Mouse (Mus musculus) left cerebral cortex, adult 8-10 months (tissue): ENCODE results near the gene Chrnb1. TPM values are rescaled to one million over a fixed set of nuclear protein-coding genes. Genes with fewer than 3 reads are reported as not detected.
A peak's percentile ranks its signal among the peaks of the same experiment; 100 is the strongest.

ENCODE experiments used
- DNase-seq, 2 experiments: peaks; one replicate each; pipeline ENCODE4 v3.0.0; 2022; ENCODE audit warnings: low spot score in 2 of 2
- total RNA-seq, 4 experiments: library from RNA; stranded (reverse); gene quantifications; 2 replicates each; pipeline ENCODE4 v1.2.4; 2022

The Chrnb1 gene
- 1 to 10 TPM in 2 of 4 experiments, under 1 TPM in 2; 0.51 to 1.2 (median 0.92) TPM for total RNA-seq

- peak; percentile 60 to 93 for DNase-seq
Measured at GRCm38 (mm10) chr11:69795168-69795982, at the start of gene Chrnb1. Gene Chrnb1, minus strand, starts transcription at chr11:69795943.

DNA sequence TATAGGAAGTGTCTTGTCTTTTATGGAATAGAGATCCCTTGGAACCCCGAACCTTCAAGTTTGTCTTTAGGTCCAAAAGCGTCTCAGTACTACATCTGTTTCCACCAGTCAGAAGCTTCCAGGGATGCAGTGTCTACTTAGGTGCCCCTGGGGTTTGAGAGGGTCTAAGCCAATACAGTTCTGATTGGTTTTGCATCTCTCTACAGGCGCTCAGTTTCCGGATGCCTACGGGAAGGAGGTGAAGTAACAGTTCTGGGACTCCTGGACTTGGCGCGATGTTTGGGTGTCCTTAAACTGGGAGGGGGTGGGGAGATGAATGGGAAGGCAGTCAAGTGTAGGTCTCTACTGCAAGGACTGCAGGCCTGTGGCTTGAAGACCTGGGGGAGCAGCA is 43.0 kb upstream of the Chrnb1 start:
- DNase-seq: no peak

DNA sequence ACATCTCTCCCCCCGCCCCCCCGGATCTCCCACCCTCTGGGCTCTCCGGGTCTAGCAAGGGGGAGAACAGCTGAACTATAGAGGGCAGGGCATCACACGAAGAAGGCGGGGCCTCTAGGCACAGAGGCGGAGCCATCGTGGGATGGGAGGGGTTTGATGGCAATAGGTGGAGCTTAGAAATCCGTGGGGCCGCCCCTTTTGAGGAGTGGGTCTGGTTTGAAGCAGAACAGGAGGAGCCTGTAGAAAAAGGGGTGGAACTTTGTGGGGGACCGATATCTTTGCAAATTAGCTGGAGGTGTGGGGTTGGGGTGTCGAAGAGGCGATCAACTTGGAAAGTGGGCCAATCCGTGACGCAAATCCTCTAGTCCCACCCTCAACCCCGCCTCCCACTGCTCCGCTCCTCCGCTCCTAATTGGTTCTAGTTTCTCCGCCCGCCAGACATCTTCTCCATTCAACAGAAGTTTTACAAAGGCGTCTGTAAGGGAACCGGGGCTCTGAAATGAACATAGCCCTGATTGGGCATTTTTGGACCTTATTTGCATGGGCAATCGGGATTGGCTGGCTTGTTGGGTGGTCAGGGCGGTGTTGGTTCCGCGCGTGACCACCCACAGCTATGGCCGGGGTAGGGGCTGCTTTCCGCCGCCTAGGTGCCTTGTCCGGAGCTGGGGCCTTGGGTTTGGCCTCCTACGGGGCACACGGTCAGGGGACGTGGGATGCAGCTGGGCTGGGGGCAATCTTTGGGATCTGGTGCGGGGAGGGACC is 42.4 kb upstream of the Chrnb1 start, which contains the start of gene Tmem256:
Gene Tmem256, plus strand, starts transcription at position 563 of the 762 bp plus-strand sequence.
- peak; percentile 94 to 98 for DNase-seq

- DNase-seq: peak in 1 of 2 experiments; percentile 37
Measured at GRCm38 (mm10) chr11:69837604-69837951, 41.8 kb upstream of the Chrnb1 start, which contains the start of gene Nlgn2. Gene Nlgn2, minus strand, starts transcription at chr11:69837784.

DNA sequence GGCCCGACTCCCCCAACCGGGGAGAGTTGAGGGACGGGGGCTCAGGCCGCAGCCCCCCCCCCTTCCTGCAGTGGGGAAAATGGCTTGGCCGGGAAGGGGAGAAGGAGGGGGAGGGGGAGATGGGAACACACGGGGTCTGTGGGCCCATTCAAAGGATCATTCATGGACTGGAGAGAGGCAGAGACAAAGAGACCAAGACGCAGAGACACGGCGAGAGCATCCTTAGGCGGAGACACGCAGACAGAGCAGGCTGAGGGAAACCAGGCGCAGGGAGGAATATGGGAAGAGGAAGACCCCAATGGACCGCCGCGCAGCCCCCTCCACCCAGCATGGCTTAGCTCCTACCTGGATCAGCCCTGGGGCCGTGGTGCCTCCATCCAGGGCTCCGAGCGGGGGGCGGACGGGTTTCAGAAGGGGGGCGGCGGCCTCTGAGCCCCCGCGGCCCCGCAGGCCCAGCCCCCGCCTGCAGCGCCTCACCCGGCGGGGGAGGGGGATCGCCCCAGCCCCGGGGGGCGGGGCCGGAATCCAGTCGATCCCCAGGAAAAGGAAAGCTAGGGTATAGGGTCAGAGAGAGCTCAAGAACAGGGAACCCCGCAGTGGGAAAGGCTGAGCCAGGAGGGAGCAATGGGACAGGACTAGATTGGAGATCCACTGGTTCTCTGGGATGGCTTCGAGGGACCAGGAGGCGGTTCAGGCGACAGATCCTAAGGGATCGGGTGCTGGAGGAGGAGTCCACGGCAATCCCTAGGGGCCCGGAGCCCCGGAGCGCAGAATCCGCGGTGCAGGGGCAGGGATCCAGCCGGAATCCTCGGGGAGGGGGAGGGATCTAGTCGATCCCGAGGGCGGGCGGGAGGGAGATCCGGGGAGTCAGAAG is 41.2 kb upstream of the Chrnb1 start:
- DNase-seq: peak in 1 of 2 experiments; percentile 46

DNA sequence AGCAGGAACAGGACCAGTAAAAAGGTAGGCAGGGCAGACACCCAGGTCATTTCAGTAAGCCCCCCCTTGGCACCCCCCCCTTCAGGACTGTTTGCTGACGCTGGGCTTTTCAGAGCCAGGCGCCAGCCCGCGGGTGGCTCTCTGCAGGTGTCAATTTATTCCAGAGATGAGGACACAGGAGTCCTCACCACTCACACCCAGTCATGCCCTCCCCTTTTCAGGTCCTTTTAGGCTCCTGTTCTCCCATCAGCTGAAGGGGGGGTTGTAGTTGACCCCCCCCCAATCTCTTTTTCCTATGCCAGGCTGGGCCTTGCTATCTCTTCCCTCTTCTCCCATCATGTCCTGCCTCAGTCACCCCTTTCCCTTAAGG is 40.2 kb upstream of the Chrnb1 start:
- no peak for DNase-seq

DNA sequence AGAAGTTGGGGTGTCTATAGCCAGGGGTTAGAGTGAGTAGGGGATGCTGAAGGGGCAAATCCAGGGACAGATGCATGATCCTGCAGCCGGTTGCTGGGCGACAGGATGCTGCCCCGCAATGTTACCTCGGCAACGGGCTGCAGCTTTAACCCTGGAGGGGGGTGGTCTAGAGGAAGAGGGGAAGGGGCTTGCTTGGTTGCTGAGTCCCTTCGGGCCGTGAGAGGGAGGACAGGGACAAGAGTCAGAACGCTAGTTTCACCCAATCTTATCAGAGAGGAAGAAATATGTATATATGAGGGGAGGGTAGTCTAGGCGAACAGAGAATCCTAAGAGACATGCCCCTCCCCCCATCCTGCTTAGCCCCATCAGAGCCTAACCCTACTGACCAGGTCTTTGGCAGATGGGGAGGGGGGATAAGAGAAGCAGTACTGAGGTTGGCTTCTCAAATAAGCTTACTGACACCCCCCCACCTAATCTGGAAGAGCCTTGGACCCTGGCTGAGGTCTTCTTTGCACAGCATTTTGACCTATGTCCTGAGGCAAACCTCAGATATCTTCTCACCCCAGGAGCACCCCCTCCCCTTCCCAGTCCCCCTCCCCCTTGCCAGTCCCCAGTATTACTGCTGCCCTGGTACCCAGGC is 39.7 kb upstream of the Chrnb1 start:
- DNase-seq: no peak

DNA sequence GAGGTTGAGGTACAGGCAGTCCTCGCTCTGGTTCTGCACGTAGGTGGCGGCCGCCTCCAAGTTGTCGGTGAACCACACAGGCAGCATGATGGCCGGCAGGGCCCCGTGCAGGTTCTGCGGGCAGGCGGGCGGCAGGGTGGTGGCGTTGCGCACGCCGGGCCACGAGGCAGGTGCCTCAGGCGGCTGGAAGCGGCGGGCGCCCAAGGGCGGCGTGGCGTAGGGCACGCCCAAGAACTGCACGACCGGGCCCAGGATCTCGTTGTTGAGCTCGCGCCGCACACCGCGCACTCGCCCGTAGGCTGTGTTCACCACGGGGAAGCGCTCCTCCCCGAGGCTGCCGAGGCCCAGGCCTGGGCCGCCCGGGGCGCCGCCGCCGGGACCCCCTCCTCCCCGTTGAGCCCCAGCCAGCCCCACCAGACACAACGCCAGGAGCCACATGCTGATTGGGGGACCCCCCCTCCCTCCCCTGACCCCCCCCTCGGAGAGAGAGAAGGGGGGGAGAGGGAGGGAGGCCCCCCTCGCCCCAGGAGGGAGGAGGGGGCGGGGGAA is 38.3 kb upstream of the Chrnb1 start:
- peak in 1 of 2 experiments; percentile 29 for DNase-seq

GRCm38 (mm10) chr11:69833554-69833953 is 37.8 kb upstream of the Chrnb1 start:
- no peak for DNase-seq

GRCm38 (mm10) chr11:69828832-69829231 is 33.1 kb upstream of the Chrnb1 start:
- no peak for DNase-seq

DNA sequence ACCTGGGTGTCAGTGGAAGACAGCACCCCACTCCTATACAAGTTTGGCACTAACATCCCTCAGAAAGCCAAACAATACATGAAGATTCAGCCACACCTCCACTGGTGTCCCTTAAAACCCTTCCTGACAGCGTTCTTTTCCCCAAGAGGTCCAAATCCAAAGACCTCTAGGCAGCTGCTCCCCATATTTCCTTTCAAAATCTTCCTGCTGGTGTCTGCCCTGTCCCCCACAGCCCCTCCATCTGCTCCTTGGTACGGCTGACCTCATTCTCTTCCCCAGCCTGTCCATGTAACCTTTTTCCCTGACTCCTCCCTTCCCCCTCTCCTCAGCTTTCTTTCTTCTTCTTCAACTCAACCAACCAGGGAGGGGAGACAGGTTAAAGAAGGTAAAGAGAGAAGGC is 27.7 kb upstream of the Chrnb1 start:
- DNase-seq: no peak

- DNase-seq: no peak
Measured at GRCm38 (mm10) chr11:69822080-69822479, 26.3 kb upstream of the Chrnb1 start, which contains the start of gene Spem1. Gene Spem1, minus strand, starts transcription at chr11:69822180.

DNA sequence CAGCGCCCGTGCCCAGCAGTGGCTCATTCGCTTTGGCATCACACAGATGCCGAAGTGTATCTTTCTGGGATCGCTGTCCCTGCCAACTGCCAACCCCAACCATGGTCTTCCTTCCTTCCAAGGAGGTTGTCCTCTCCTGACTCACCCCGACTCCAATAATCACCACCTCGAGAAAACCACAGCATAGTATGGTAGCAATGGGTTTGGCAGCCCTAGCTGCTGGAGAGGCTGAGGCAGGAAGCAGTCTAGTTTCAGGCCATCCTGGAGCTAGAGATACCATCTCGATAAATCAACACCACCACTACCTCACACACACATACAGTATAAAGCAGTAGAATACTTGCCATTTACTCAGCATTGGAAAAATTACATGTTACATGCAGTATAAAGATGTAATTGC is 23.1 kb upstream of the Chrnb1 start:
- DNase-seq: no peak

- no peak for DNase-seq
Measured at GRCm38 (mm10) chr11:69818365-69818764, 22.6 kb upstream of the Chrnb1 start, which contains the start of gene Spem2. Gene Spem2, minus strand, starts transcription at chr11:69818465.

- no peak for DNase-seq
Measured at GRCm38 (mm10) chr11:69816520-69816919, 20.8 kb upstream of the Chrnb1 start.

DNA sequence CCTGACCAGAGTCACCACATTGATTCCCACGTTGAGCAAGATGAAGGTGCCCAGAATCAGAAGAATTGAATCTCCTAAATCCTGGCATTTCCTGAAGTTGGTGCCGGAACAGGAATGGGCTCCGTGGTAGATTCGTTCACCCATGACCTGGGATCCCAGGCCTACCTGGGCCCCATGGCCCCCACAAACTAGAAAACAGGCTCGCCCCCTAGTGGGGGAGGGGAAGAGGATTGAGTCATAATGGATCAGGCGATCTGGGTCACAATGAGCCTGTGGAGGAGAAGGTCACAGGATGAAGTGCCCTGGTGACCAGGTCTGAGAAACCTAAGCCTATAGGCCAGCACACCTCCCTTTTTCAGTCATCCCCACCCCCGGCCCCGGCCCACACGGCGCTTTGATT is 19.4 kb upstream of the Chrnb1 start, which contains the start of gene Gm39566:
Gene Gm39566, minus strand, starts transcription at position 144 of the 400 bp plus-strand sequence.
- no peak for DNase-seq

- no peak for DNase-seq
Measured at GRCm38 (mm10) chr11:69810280-69810679, 14.5 kb upstream of the Chrnb1 start.

DNA sequence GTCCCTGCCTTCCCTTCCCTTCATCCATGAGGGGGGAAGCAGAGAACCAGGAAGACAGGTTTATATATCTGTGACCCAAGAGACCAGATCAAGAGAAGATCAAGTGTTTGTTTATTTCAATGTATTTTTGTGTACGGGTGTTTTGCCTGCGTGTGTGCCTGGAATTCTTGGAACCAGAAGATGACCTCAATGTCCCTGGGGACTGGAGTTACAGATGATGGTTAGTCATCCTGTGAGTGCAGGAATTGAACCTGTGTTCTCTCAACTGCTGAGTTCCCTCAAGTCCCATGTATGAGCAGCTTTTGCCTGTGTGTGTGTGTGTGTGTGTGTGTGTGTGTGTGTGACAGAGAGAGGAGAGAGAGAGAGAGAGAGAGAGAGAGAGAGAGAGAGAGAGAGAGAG is 11.9 kb upstream of the Chrnb1 start:
- DNase-seq: no peak

DNA sequence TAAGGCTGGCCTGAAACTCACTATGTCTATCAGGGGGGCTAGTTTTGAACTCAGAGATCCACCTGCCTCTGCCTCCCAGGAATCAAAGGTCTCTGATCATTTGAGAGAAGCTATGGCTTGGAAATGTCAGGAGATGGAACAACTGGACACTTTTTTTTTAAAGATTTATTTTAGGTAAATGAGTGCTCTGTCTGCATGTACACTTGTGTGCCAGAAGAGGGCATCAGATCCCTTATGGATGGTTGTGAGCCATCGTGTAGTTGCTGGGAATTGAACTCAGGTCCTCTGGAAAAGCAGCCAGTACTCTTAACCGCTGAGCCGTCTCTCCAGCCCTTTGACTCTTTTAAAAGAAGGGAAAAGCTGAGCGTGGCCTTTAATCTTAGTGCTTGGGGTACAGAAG is 10.6 kb upstream of the Chrnb1 start:
- DNase-seq: no peak
